Mouse (Mus musculus): ENCODE data around the gene Fam104a.

Gene Fam104a

GRCm38 (mm10) chr11:113703758-113704157 is 19.8 kb upstream of the Fam104a start:
- in situ Hi-C loops (cut with MboI) = loop anchor here (5.0 kb wide), 1 partner anchor 109 kb away; no protein-coding TSS in a partner anchor

GRCm38 (mm10) chr11:113699643-113700042 is 15.7 kb upstream of the Fam104a start:
- in situ Hi-C loops (cut with MboI) = loop anchor here (5.0 kb wide), 1 partner anchor 113 kb away; no protein-coding TSS in a partner anchor

GRCm38 (mm10) chr11:113698013-113698545 is 14.1 kb upstream of the Fam104a start:
- in situ Hi-C loops (cut with MboI) = no loop called here

- in situ Hi-C loops (cut with MboI) = no loop called here
These were observed 13.6 kb upstream of the Fam104a start for GRCm38 (mm10) chr11:113697571-113697970.

- in situ Hi-C loops (cut with MboI) = no loop called here
These were observed 7.9 kb upstream of the Fam104a start for GRCm38 (mm10) chr11:113691851-113692250.

- in situ Hi-C loops (cut with MboI) = no loop called here
These were observed 7.4 kb upstream of the Fam104a start for GRCm38 (mm10) chr11:113691318-113691717.

- in situ Hi-C loops (cut with MboI) = no loop called here
These were observed 6.6 kb upstream of the Fam104a start for GRCm38 (mm10) chr11:113690506-113690905.

GRCm38 (mm10) chr11:113687031-113687430 is 3.1 kb upstream of the Fam104a start:
- in situ Hi-C loops (cut with MboI) = no loop called here

- in situ Hi-C loops (cut with MboI) = no loop called here
These were observed 912 bp upstream of the Fam104a start for GRCm38 (mm10) chr11:113684707-113685426.

- in situ Hi-C loops (cut with MboI) = no loop called here
These were observed 363 bp downstream of the Fam104a start for GRCm38 (mm10) chr11:113683627-113683956.

GRCm38 (mm10) chr11:113682897-113683626 is 893 bp downstream of the Fam104a start:
- in situ Hi-C loops (cut with MboI) = no loop called here

GRCm38 (mm10) chr11:113681979-113682378 is 2.0 kb downstream of the Fam104a start:
- in situ Hi-C loops (cut with MboI) = no loop called here

GRCm38 (mm10) chr11:113680954-113681353 is 3.0 kb downstream of the Fam104a start:
- in situ Hi-C loops (cut with MboI) = no loop called here

GRCm38 (mm10) chr11:113678373-113678772 is 5.6 kb downstream of the Fam104a start:
- in situ Hi-C loops (cut with MboI) = no loop called here

- in situ Hi-C loops (cut with MboI) = no loop called here
These were observed 6.6 kb downstream of the Fam104a start for GRCm38 (mm10) chr11:113677378-113677777.

- in situ Hi-C loops (cut with MboI) = no loop called here
These were observed 7.1 kb downstream of the Fam104a start for GRCm38 (mm10) chr11:113676847-113677246.

- in situ Hi-C loops (cut with MboI) = no loop called here
These were observed 9.4 kb downstream of the Fam104a start for GRCm38 (mm10) chr11:113674595-113674994.

GRCm38 (mm10) chr11:113673614-113674013 is 10.3 kb downstream of the Fam104a start:
- in situ Hi-C loops (cut with MboI) = no loop called here

GRCm38 (mm10) chr11:113669711-113670110 is 14.2 kb downstream of the Fam104a start:
- in situ Hi-C loops (cut with MboI) = no loop called here

- in situ Hi-C loops (cut with MboI) = no loop called here
These were observed 15.1 kb downstream of the Fam104a start for GRCm38 (mm10) chr11:113668857-113669256.

- in situ Hi-C loops (cut with MboI) = no loop called here
These were observed 16.3 kb downstream of the Fam104a start for GRCm38 (mm10) chr11:113667704-113668103.

GRCm38 (mm10) chr11:113667122-113667521 is 16.8 kb downstream of the Fam104a start:
- in situ Hi-C loops (cut with MboI) = no loop called here

- in situ Hi-C loops (cut with MboI) = no loop called here
These were observed 17.3 kb downstream of the Fam104a start for GRCm38 (mm10) chr11:113666648-113667047.
